Mouse (Mus musculus): Measurements from ENCODE around the gene Adam17.

DNA sequence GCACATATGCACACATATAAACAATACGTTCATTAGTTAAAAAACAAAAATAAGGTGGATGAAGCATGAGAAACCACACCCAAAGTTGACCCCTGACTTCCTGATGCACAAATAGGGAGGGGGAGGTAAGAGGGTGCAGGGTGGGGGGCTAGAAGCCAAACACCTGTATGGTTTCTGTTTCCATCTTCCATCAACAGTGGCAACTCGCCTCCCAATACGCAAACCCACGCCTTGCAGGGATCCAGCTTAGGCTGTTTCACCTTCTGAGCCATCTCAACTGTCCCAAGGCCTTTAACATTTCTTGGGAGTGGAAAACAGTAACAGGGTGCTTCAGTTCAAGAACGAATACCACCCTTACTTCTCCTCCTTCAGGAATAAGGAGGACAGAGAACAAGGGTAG lies 36.3 kb downstream of the Adam17 start:
- TF ChIP-seq CTCF (IDR thresholded peaks at IDR 0.05; ENCODE audit: low read depth, low read length), result no peak
- TF ChIP-seq POLR2A (IDR thresholded peaks at IDR 0.05; ENCODE audit: extremely low read depth, insufficient read depth, low read length), result no peak
